ENCODE assay signal across 9 mouse cellular contexts in genomic region chr4:130246132-130246531, GRCm38 (mm10). TPM values are rescaled to one million over a fixed set of nuclear protein-coding genes. Genes with fewer than 3 reads are reported as not detected.
DNase-seq lines count a peak whose midpoint lies in the region; ATAC-seq lines count a peak whose summit lies in the region.
"Had no signal": no experiment of that assay in that cellular context is flagged by ENCODE, and none has a peak within 500 bp of the region (broad histone marks: within the 10 kb centered on the region; RNA-seq: fewer than 3 reads in every experiment).

No protein-coding gene starts in this region.

- no peaks in the 10 kb centered on the region for H3K36me3 ChIP-seq in kidney, embryonic 15.5 days
- H3K36me3 ChIP-seq in neural tube, embryonic 11.5 days (ENCODE audit: control insufficient read depth, insufficient read depth, low read length): no peaks in the 10 kb centered on the region

- WGBS in kidney, embryonic 15.5 days: 2% methylated on average over 6 of the region's 6 CpGs
- 2% methylated on average over 6 of the region's 6 CpGs for WGBS in neural tube, embryonic 11.5 days

- no peaks in the 10 kb centered on the region for H3K9me3 ChIP-seq in kidney, embryonic 15.5 days (replicated peaks)
- H3K9me3 ChIP-seq in neural tube, embryonic 11.5 days (ENCODE audit: control insufficient read depth, low read length): no peaks in the 10 kb centered on the region

- H3K4me1 ChIP-seq in kidney, embryonic 15.5 days: 0 out of 2 replicates have a peak, but pooled peaks cover under 1% of the 10 kb centered on the region
- no peaks in the 10 kb centered on the region for H3K4me1 ChIP-seq in neural tube, embryonic 11.5 days (ENCODE audit: control insufficient read depth, insufficient read depth, low read length)

- no peak overlapping the region for H3K4me3 ChIP-seq in kidney, embryonic 15.5 days (replicated peaks)
- no peak overlapping the region for H3K4me3 ChIP-seq in neural tube, embryonic 11.5 days (ENCODE audit: low read depth, low read length)
- H3K4me3 ChIP-seq: erythroblast, embryonic 14.5 days had no signal

- no peak overlapping the region for H3K9ac ChIP-seq in kidney, embryonic 15.5 days
- no peak overlapping the region for H3K9ac ChIP-seq in neural tube, embryonic 11.5 days (ENCODE audit: low read length)

- DNase-seq in kidney, adult 18-20 months: peak; percentile 75
- peak; percentile 94 for DNase-seq in brain, adult 2 months (ENCODE audit: low read depth, low spot score)
- peak; percentile 75 for DNase-seq in induced T-regulatory cell, adult 2 months (ENCODE audit: low read depth)
- DNase-seq in left cerebral cortex, postnatal 4 days: peak; percentile 70
- DNase-seq in neural tube, embryonic 11.5 days (ENCODE audit: low spot score): peak; percentile 76
- DNase-seq in testis, postnatal 10 days (ENCODE audit: low spot score): peak; percentile 83

- no peak for ATAC-seq in kidney, embryonic 15.5 days (replicated peaks; ENCODE audit: low FRiP score)
- ATAC-seq in erythroblast, adult 5-6 weeks (replicated peaks; ENCODE audit: low FRiP score, poor library complexity, severe bottlenecking): peak; percentile 69
- no peak for ATAC-seq in neural tube, embryonic 11.5 days (ENCODE audit: insufficient read depth, low FRiP score, low TSS enrichment)

- no peak overlapping the region for H3K4me2 ChIP-seq in kidney, embryonic 15.5 days
- no peak overlapping the region for H3K4me2 ChIP-seq in neural tube, embryonic 11.5 days (ENCODE audit: low read depth)

- peaks cover 20% of the 10 kb centered on the region for H3K27me3 ChIP-seq in kidney, embryonic 15.5 days
- H3K27me3 ChIP-seq in neural tube, embryonic 11.5 days (ENCODE audit: control insufficient read depth, insufficient read depth, low read length): no peaks in the 10 kb centered on the region

- no peak overlapping the region for H3K27ac ChIP-seq in kidney, embryonic 15.5 days
- H3K27ac ChIP-seq in neural tube, embryonic 11.5 days (ENCODE audit: low read depth, low read length): no peak overlapping the region

- intact Hi-C loops in left cerebral cortex, postnatal 4 days (cut with DNase I): loop anchor here (5.0 kb wide), 1 partner anchor 49 kb away; no protein-coding TSS in a partner anchor

RNA-seq across cellular contexts. Expression of gene Gm853, which starts 23.9 kb away (rescaled TPM):
- 0.26 and 0.39 TPM in 2 replicates for polyA plus RNA-seq in kidney, embryonic 15.5 days (2015; fragmentation: Nextera tagmentation; extraction: Ambion mirVana)
- total RNA-seq in erythroblast, adult 5-6 weeks (2015; ENCODE audit: low replicate concordance): not detected in 2 replicates
- total RNA-seq in erythroblast, adult 5-6 weeks (2017; ENCODE audit: low replicate concordance): not detected in 2 replicates
- total RNA-seq in left cerebral cortex, postnatal 4 days (2021): not detected
- not detected in 2 replicates for polyA plus RNA-seq in neural tube, embryonic 11.5 days (2014; fragmentation: Nextera tagmentation; extraction: Ambion mirVana)
- polyA plus RNA-seq: erythroblast, embryonic 14.5 days had no signal

RNA-seq across cellular contexts. Expression of gene Serinc2, which starts 32.9 kb away (rescaled TPM):
- polyA plus RNA-seq in kidney, embryonic 15.5 days (2015; fragmentation: Nextera tagmentation; extraction: Ambion mirVana): 43.8 and 48.8 TPM in 2 replicates
- total RNA-seq in erythroblast, adult 5-6 weeks (2015; ENCODE audit: low replicate concordance): not detected in 2 replicates
- total RNA-seq in erythroblast, adult 5-6 weeks (2017; ENCODE audit: low replicate concordance): 1.3 TPM in 1 of 2 replicates, not detected in the other
- total RNA-seq in left cerebral cortex, postnatal 4 days (2021): 1 to 10 TPM; 8.5 to 9.2 TPM
- 58.5 and 60.1 TPM in 2 replicates for polyA plus RNA-seq in neural tube, embryonic 11.5 days (2014; fragmentation: Nextera tagmentation; extraction: Ambion mirVana)
- polyA plus RNA-seq: erythroblast, embryonic 14.5 days had no signal

Comparison
In these comparisons a context has a peak if more than half of its experiments do, and no peak if none do; other contexts are left out.
1. RNA of gene Serinc2, which starts 32.9 kb away (total RNA-seq): 8.5 to 9.2 TPM in left cerebral cortex, postnatal 4 days; 1.3 TPM in erythroblast, adult 5-6 weeks; every median in the first group is over 4 times any median in the second.
2. Peak in every context shown above with its lines, with median percentiles within 50 percentile points of each other: DNase-seq.